Comparison of ENCODE assay signal across 9 mouse cellular contexts in the genomic region with DNA sequence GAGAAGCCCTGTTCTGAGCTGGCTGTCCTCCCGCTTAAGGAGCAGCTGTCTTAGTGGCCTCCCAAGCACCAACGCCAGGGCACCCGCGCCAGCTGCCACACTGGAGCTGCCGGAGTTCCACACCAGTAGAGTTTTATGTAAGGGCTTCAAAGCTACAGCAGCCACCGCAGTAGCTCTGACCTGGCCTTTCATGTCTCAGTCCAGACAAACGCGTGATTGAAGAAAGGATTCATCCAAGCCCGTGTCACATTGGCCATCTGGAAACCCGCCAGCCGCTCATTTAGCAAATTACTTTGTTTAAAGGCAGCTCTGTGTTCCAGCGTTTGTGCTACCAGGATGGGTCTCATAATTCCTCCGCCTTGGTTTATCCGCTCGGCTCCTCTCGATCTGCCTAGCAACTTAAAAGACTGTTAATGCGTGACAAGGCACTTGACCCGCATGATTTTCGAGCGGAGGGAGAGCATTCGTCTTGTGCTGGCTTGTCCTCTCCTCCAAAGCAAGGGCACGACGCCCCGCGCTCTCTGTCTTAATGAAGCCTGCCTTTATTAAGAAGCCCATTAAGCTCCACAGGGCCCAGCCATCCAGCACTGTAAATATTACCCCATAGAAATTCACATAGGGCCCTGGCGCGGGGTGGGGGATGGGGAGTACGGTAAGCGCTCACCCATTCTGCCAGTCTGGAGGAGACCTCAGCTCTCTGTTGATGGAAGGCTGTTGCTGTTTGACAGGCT. TPM values are rescaled to one million over a fixed set of nuclear protein-coding genes. Genes with fewer than 3 reads are reported as not detected.
A peak's percentile ranks its signal among the peaks of the same experiment; 100 is the strongest.
DNase-seq lines count a peak whose midpoint lies in the region; ATAC-seq and TF ChIP-seq lines count a peak whose summit lies in the region.
"Had no signal": no experiment of that assay in that cellular context is flagged by ENCODE, and none has a peak within 500 bp of the region (broad histone marks: within the 10 kb centered on the region; RNA-seq: fewer than 3 reads in every experiment).

A gene (plus strand): TSS at position 681 of the 731 bp plus-strand sequence.

- no peak within 1 kb of the TSS for H3K27ac ChIP-seq in heart, embryonic 13.5 days (replicated peaks)
- no peak within 1 kb of the TSS for H3K27ac ChIP-seq in heart, adult 2 months
- no peak within 1 kb of the TSS for H3K27ac ChIP-seq in heart, postnatal 0 days (ENCODE audit: low read depth)
- H3K27ac ChIP-seq in midbrain, embryonic 13.5 days = peak within 1 kb of the TSS; percentile 82
- H3K27ac ChIP-seq in testis, adult 2 months (ENCODE audit: control insufficient read depth, insufficient read depth, low read depth, low read length) = no peak within 1 kb of the TSS

- no peak for TF ChIP-seq CTCF in heart, adult 2 months (IDR thresholded peaks at IDR 0.05)
- no peak for TF ChIP-seq CTCF in heart, postnatal 0 days (IDR thresholded peaks at IDR 0.05; ENCODE audit: low read depth)
- TF ChIP-seq CTCF in testis, adult 2 months (IDR thresholded peaks at IDR 0.05; ENCODE audit: control insufficient read depth, insufficient read depth, insufficient replicate concordance, low read depth, low read length) = no peak

- 0 out of 2 replicates have a peak within 1 kb of the TSS, but pooled peaks have one; percentile 38 for H3K9ac ChIP-seq in heart, embryonic 13.5 days
- no peak within 1 kb of the TSS for H3K9ac ChIP-seq in heart, adult 2 months (ENCODE audit: low read depth, low read length)
- H3K9ac ChIP-seq in heart, postnatal 0 days (replicated peaks; ENCODE audit: low read depth, low read length) = no peak within 1 kb of the TSS
- no peak within 1 kb of the TSS; the same call in 1 of the 2 replicates for H3K9ac ChIP-seq in midbrain, embryonic 13.5 days (replicated peaks)

- no peaks in the 10 kb centered on the region for H3K36me3 ChIP-seq in heart, embryonic 13.5 days
- H3K36me3 ChIP-seq in heart, adult 2 months (ENCODE audit: control insufficient read depth, insufficient read depth, low read length) = no peaks in the 10 kb centered on the region
- no peaks in the 10 kb centered on the region for H3K36me3 ChIP-seq in heart, postnatal 0 days (replicated peaks; ENCODE audit: control insufficient read depth, insufficient read depth, low read length)
- no peaks in the 10 kb centered on the region for H3K36me3 ChIP-seq in midbrain, embryonic 13.5 days
- no peaks in the 10 kb centered on the region for H3K36me3 ChIP-seq in testis, adult 2 months (ENCODE audit: control insufficient read depth, insufficient read depth, low read length)

- peak within 1 kb of the TSS; percentile 3; the same call in 1 of the 2 replicates for H3K4me3 ChIP-seq in heart, embryonic 13.5 days
- H3K4me3 ChIP-seq in heart, adult 2 months = no peak within 1 kb of the TSS
- H3K4me3 ChIP-seq in heart, postnatal 0 days (ENCODE audit: low read depth, low read length) = no peak within 1 kb of the TSS
- 0 out of 2 replicates have a peak within 1 kb of the TSS, but pooled peaks have one; percentile 1 for H3K4me3 ChIP-seq in midbrain, embryonic 13.5 days (replicated peaks)
- peak within 1 kb of the TSS; percentile 75 for H3K4me3 ChIP-seq in testis, adult 2 months (ENCODE audit: control insufficient read depth, low read depth, low read length)

- no peak for ATAC-seq in heart, embryonic 13.5 days (ENCODE audit: extremely low read depth, insufficient number of reproducible peaks, low FRiP score, low TSS enrichment)
- no peak for ATAC-seq in heart, postnatal 0 days (ENCODE audit: insufficient read depth, low read depth)
- peak; percentile 66 for ATAC-seq in midbrain, embryonic 13.5 days
- ATAC-seq in monocyte, adult 5-6 weeks (replicated peaks; ENCODE audit: insufficient number of reproducible peaks, low FRiP score, low TSS enrichment, poor library complexity, severe bottlenecking) = no peak

- peaks cover 39% of the 10 kb centered on the region for H3K4me1 ChIP-seq in heart, embryonic 13.5 days
- H3K4me1 ChIP-seq in heart, adult 2 months (ENCODE audit: control insufficient read depth, insufficient read depth, low read length) = peaks cover 3% of the 10 kb centered on the region; the same call in 1 of the 2 replicates
- H3K4me1 ChIP-seq in heart, postnatal 0 days (ENCODE audit: control insufficient read depth, insufficient read depth) = peaks cover 12% of the 10 kb centered on the region
- H3K4me1 ChIP-seq in midbrain, embryonic 13.5 days (replicated peaks) = peaks cover 56% of the 10 kb centered on the region
- peaks cover 26% of the 10 kb centered on the region for H3K4me1 ChIP-seq in testis, adult 2 months (ENCODE audit: control insufficient read depth, insufficient read depth, low read length)

- WGBS in heart, embryonic 13.5 days = 37% methylated on average over 29 of the region's 29 CpGs
- WGBS in heart, adult 2 months = 62% methylated on average over 29 of the region's 29 CpGs
- 49% methylated on average over 29 of the region's 29 CpGs for WGBS in heart, postnatal 0 days
- WGBS in midbrain, embryonic 13.5 days = 13% methylated on average over 29 of the region's 29 CpGs

- H3K79me2 ChIP-seq in heart, adult 2 months (replicated peaks; ENCODE audit: control insufficient read depth, insufficient read depth, low read length) = no peaks in the 10 kb centered on the region

- DNase-seq in heart, adult 2 months = no peak
- DNase-seq in embryo, embryonic 11.5 days (ENCODE audit: low read depth, low spot score) = peak; percentile 46
- peak; percentile 9 for DNase-seq in heart, postnatal 0 days (ENCODE audit: low spot score)
- DNase-seq in layer of hippocampus, adult 8-10 months (ENCODE audit: low spot score in 2 of 2) = peak; percentile 66 to 67

- H3K27me3 ChIP-seq in heart, embryonic 13.5 days (replicated peaks) = peaks cover 4% of the 10 kb centered on the region
- H3K27me3 ChIP-seq in heart, adult 2 months (ENCODE audit: control insufficient read depth, insufficient read depth, low read length) = peaks cover 1% of the 10 kb centered on the region; the same call in 1 of the 2 replicates
- H3K27me3 ChIP-seq in heart, postnatal 0 days (ENCODE audit: control insufficient read depth, insufficient read depth, low read length) = peaks cover 13% of the 10 kb centered on the region; the same call in 1 of the 2 replicates
- no peaks in the 10 kb centered on the region for H3K27me3 ChIP-seq in midbrain, embryonic 13.5 days
- H3K27me3 ChIP-seq in testis, adult 2 months (ENCODE audit: control insufficient read depth, insufficient read depth, low read length) = no peaks in the 10 kb centered on the region; the same call in 1 of the 2 replicates

- intact Hi-C loops in heart, adult 2 months (cut with DNase I) = loop anchor here (10.0 kb wide), 1 partner anchor 713 kb away; no protein-coding TSS in a partner anchor

- no peak for TF ChIP-seq EP300 in heart, adult 2 months (IDR thresholded peaks at IDR 0.05; ENCODE audit: insufficient read depth, low read depth, low read length)
- TF ChIP-seq EP300 in heart, postnatal 0 days (IDR thresholded peaks at IDR 0.05; ENCODE audit: low read depth) = no peak

- peak within 1 kb of the TSS; percentile 54 for H3K4me2 ChIP-seq in heart, embryonic 13.5 days
- peak within 1 kb of the TSS; percentile 14; the same call in 1 of the 2 replicates for H3K4me2 ChIP-seq in heart, postnatal 0 days (ENCODE audit: low read depth, low read length)
- H3K4me2 ChIP-seq in midbrain, embryonic 13.5 days (replicated peaks) = peak within 1 kb of the TSS; percentile 30

- no peak for TF ChIP-seq POLR2A in heart, adult 2 months (IDR thresholded peaks at IDR 0.05; ENCODE audit: insufficient read depth, low read depth, low read length)
- TF ChIP-seq POLR2A in testis, adult 2 months (IDR thresholded peaks at IDR 0.05; ENCODE audit: control insufficient read depth, low read depth, low read length) = no peak

- H3K9me3 ChIP-seq in heart, embryonic 13.5 days = peaks cover 3% of the 10 kb centered on the region; the same call in 1 of the 2 replicates
- peaks cover 3% of the 10 kb centered on the region; the same call in 1 of the 2 replicates for H3K9me3 ChIP-seq in heart, postnatal 0 days (replicated peaks; ENCODE audit: control insufficient read depth, low read length)
- no peaks in the 10 kb centered on the region for H3K9me3 ChIP-seq in midbrain, embryonic 13.5 days

RNA-seq across cellular contexts. Expression of the gene that starts here (rescaled TPM):
- not detected in 2 replicates for polyA plus RNA-seq in heart, embryonic 13.5 days (2015; fragmentation: Nextera tagmentation; extraction: Ambion mirVana)
- not detected for total RNA-seq in heart, adult 2 months (2021)
- polyA plus RNA-seq in heart, adult 2 months (2012; rRNA removed) = 0.06 and 0.29 TPM in 2 replicates
- not detected in 2 replicates for total RNA-seq in heart, postnatal 0 days (2014; rRNA removed; ENCODE audit: low replicate concordance)
- polyA plus RNA-seq in heart, postnatal 0 days (2015; fragmentation: Nextera tagmentation; extraction: Ambion mirVana) = 0.19 TPM in 1 of 2 replicates, not detected in the other
- under 1 TPM; 0.18 to 0.90 (median 0.44) TPM for total RNA-seq in layer of hippocampus, adult 8-10 months (2022)
- polyA plus RNA-seq in midbrain, embryonic 13.5 days (2015; fragmentation: Nextera tagmentation; extraction: Ambion mirVana) = 0.11 TPM in 1 of 2 replicates, not detected in the other
- 14.7 and 18.4 TPM in 2 replicates for polyA plus RNA-seq in testis, adult 2 months (2012; rRNA removed)
- total RNA-seq in monocyte, adult 5-6 weeks (2017) = 4.4 to 5.9 TPM (median 4.7 TPM) in 3 replicates
- total RNA-seq: heart, adult 18-20 months had no signal

Comparison
In these comparisons a context has a peak if more than half of its experiments do, and no peak if none do; other contexts are left out.
1. RNA of the gene that starts here (polyA plus RNA-seq): 14.7 to 18.4 TPM in testis, adult 2 months; 0.06 to 0.29 TPM in heart, adult 2 months, 0.19 TPM in heart, postnatal 0 days, 0.11 TPM in midbrain, embryonic 13.5 days and not detected in heart, embryonic 13.5 days; every median in the first group is over 10 times any median in the second.
2. H3K4me3 ChIP-seq: peak in heart, embryonic 13.5 days (single experiment) and testis, adult 2 months (single experiment); none in heart, adult 2 months (single experiment) and heart, postnatal 0 days (single experiment).
3. Peak in DNase-seq and H3K4me2 ChIP-seq in heart, postnatal 0 days; RNA of the gene not detected or under 1 TPM.
4. Peak in DNase-seq in layer of hippocampus, adult 8-10 months; RNA of the gene not detected or under 1 TPM.
5. Peak in ATAC-seq, H3K4me3 ChIP-seq, H3K27ac ChIP-seq and H3K4me2 ChIP-seq in midbrain, embryonic 13.5 days; RNA of the gene not detected or under 1 TPM.
6. Peak in every context shown above with its lines, with median percentiles within 50 percentile points of each other: H3K4me2 ChIP-seq.